Mouse (Mus musculus): ENCODE measurements around the gene AC124502.3. TPM values are rescaled to one million over a fixed set of nuclear protein-coding genes. Genes with fewer than 3 reads are reported as not detected.
"Not testable (repeated sequence)": the region's sequence is repeated elsewhere in the genome, so short reads cannot be mapped to it uniquely, and the experiment has no call there.

Gene AC124502.3
- total and polyA plus RNA-seq, 2 experiments = 0.09 to 3.7 TPM

- peak within 1 kb of the TSS; percentile 71 for H3K9ac ChIP-seq (ENCODE audit: low read depth, low read length)
Observed at GRCm38 (mm10) chr19:5085145-5085863, 46.6 kb downstream of the AC124502.3 start, which contains the start of gene Tmem151a. TSS of gene Tmem151a (minus strand) at chr19:5085531.

DNA sequence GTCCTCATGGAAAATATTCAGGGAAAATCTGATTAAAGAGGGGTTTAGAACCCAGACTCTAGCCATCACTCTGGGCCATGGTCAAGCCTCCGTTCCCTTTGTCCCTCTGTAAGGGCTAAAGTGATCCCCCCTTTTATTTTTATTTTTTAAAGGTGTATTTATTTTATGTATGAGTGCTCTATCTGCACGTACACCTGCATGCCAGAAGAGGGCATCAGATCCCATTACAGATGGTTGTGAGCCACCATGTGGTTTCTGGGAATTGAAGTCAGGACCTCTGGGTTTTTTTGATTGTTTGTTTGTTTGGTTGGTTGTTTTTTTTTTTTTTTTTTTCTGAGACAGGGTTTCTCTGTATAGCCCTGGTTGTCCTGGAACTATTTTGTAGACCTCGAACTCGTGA lies 47.8 kb downstream of the AC124502.3 start:
- Histone ChIP-seq H3K4me1 (ENCODE audit: control insufficient read depth, insufficient read depth, low read length) (peaks cover 11% of the 10 kb centered on the region), H3K27me3 (ENCODE audit: control insufficient read depth, insufficient read depth, low read length) (peaks cover 16% of the 10 kb centered on the region)
- not testable (repeated sequence) for H3K9ac ChIP-seq (ENCODE audit: low read depth, low read length); H3K4me3 ChIP-seq (ENCODE audit: insufficient read depth, low read depth, low read length); H3K79me2 ChIP-seq (ENCODE audit: control insufficient read depth, insufficient read depth, low read length); H3K36me3 ChIP-seq (ENCODE audit: control insufficient read depth, insufficient read depth, low read length); H3K27ac ChIP-seq (replicated peaks; ENCODE audit: insufficient read depth, low read depth, low read length); DNase-seq (ENCODE audit: extremely low read depth, low read depth, low spot score)
- WGBS = 45% methylated on average over 4 of the region's 4 CpGs

More at GRCm38 (mm10) chr19:5085145-5085863, 46.6 kb downstream of the AC124502.3 start, which contains the start of gene Tmem151a:
- Histone ChIP-seq H3K36me3 (ENCODE audit: control insufficient read depth, insufficient read depth, low read length) (no peaks in the 10 kb centered on the region), H3K27me3 (ENCODE audit: control insufficient read depth, insufficient read depth, low read length) (peaks cover 16% of the 10 kb centered on the region), H3K79me2 (ENCODE audit: control insufficient read depth, insufficient read depth, low read length) (no peaks in the 10 kb centered on the region), H3K4me3 (ENCODE audit: insufficient read depth, low read depth, low read length) (peak within 1 kb of the TSS; percentile 69), H3K27ac (replicated peaks; ENCODE audit: insufficient read depth, low read depth, low read length) (no peak within 1 kb of the TSS), H3K4me1 (ENCODE audit: control insufficient read depth, insufficient read depth, low read length) (peaks cover 11% of the 10 kb centered on the region)
- WGBS = 1% methylated on average over 68 of the region's 69 CpGs
- no peak for TF ChIP-seq CTCF (IDR thresholded peaks at IDR 0.05; ENCODE audit: low read depth, low read length)
- TF ChIP-seq POLR2A (IDR thresholded peaks at IDR 0.05; ENCODE audit: extremely low read depth, insufficient read depth, low read length) = no peak
- peak; percentile 28 for DNase-seq (ENCODE audit: extremely low read depth, low read depth, low spot score)

DNA sequence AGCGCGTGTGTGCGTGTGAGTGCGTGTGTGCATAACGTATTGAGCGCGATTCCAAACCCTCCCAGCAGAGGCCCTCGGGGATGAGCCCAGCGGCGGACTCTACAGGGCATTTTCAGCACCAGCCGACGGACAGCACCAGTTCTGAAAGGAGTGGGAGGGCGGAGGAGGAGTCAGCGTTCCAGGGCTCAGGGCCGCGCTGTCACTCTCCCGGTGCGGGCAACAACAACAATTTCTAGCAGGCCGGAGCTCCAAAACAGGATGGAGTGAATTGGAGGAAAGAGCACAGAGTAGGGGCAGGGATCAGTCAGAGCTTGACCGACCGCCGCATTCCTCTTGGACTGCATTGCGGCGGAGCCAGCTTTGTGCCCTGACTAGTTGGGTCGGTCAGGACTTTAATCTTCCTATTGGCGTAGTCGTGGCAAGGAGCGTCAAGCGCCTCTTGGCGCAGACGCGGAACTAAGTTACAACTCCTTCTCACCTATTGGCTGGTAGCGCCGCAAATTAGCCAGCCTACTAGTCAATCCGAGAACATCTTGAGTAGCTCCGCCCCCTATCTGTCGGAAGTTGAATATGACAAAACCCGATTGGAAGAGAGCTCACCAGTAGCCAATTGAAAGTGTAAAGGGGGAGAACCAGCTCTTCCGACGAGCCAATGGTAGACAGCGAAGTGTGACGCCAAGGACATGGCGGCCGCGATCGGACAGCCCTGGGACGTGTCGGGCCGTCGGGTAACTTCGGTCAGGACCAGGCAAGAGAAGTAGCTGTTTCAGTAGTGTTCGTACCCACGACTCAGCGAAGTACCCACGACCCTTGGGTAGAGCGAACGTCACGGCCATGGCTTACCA lies 49.4 kb downstream of the AC124502.3 start, which contains the start of gene Yif1a:
Gene Yif1a, plus strand, starts transcription at position 655 of the 845 bp plus-strand sequence.
- peak within 1 kb of the TSS; percentile 80 for H3K9ac ChIP-seq (ENCODE audit: low read depth, low read length)
- H3K27ac ChIP-seq (replicated peaks; ENCODE audit: insufficient read depth, low read depth, low read length) = peak within 1 kb of the TSS; percentile 77
- DNase-seq (ENCODE audit: extremely low read depth, low read depth, low spot score) = peak; percentile 100
- no peaks in the 10 kb centered on the region for H3K36me3 ChIP-seq (ENCODE audit: control insufficient read depth, insufficient read depth, low read length)
- peaks cover 11% of the 10 kb centered on the region for H3K4me1 ChIP-seq (ENCODE audit: control insufficient read depth, insufficient read depth, low read length)
- WGBS = under 1% methylated on average over 58 of the region's 58 CpGs
- TF ChIP-seq CTCF (IDR thresholded peaks at IDR 0.05; ENCODE audit: low read depth, low read length) (peak; percentile 77), POLR2A (IDR thresholded peaks at IDR 0.05; ENCODE audit: extremely low read depth, insufficient read depth, low read length) (peak; percentile 80)
- H3K27me3 ChIP-seq (ENCODE audit: control insufficient read depth, insufficient read depth, low read length) = peaks cover 7% of the 10 kb centered on the region; the same call in 1 of the 2 replicates
- no peaks in the 10 kb centered on the region for H3K79me2 ChIP-seq (ENCODE audit: control insufficient read depth, insufficient read depth, low read length)
- H3K4me3 ChIP-seq (ENCODE audit: insufficient read depth, low read depth, low read length) = peak within 1 kb of the TSS; percentile 78

GRCm38 (mm10) chr19:5089324-5089723 lies 50.6 kb downstream of the AC124502.3 start:
- peak overlapping the region; percentile 10; the same call in 1 of the 2 replicates for H3K9ac ChIP-seq (ENCODE audit: low read depth, low read length)
- 91% methylated on average over 4 of the region's 4 CpGs for WGBS

GRCm38 (mm10) chr19:5092083-5092482 lies 53.4 kb downstream of the AC124502.3 start:
- TF ChIP-seq CTCF (IDR thresholded peaks at IDR 0.05; ENCODE audit: low read depth, low read length) = no peak
- no peak for TF ChIP-seq POLR2A (IDR thresholded peaks at IDR 0.05; ENCODE audit: extremely low read depth, insufficient read depth, low read length)
- 92% methylated on average over 10 of the region's 10 CpGs for WGBS

More at GRCm38 (mm10) chr19:5089324-5089723, 50.6 kb downstream of the AC124502.3 start:
- Histone ChIP-seq H3K79me2 (ENCODE audit: control insufficient read depth, insufficient read depth, low read length) (no peaks in the 10 kb centered on the region), H3K27me3 (ENCODE audit: control insufficient read depth, insufficient read depth, low read length) (peaks cover 4% of the 10 kb centered on the region; the same call in 1 of the 2 replicates), H3K36me3 (ENCODE audit: control insufficient read depth, insufficient read depth, low read length) (no peaks in the 10 kb centered on the region), H3K4me1 (ENCODE audit: control insufficient read depth, insufficient read depth, low read length) (peaks cover 11% of the 10 kb centered on the region), H3K4me3 (ENCODE audit: insufficient read depth, low read depth, low read length) (peak overlapping the region; percentile 78; the same call in 1 of the 2 replicates), H3K27ac (replicated peaks; ENCODE audit: insufficient read depth, low read depth, low read length) (no peak overlapping the region)
- no peak for DNase-seq (ENCODE audit: extremely low read depth, low read depth, low spot score)
- TF ChIP-seq CTCF (IDR thresholded peaks at IDR 0.05; ENCODE audit: low read depth, low read length) (no peak), POLR2A (IDR thresholded peaks at IDR 0.05; ENCODE audit: extremely low read depth, insufficient read depth, low read length) (no peak)

More at GRCm38 (mm10) chr19:5092083-5092482, 53.4 kb downstream of the AC124502.3 start:
- Histone ChIP-seq H3K36me3 (ENCODE audit: control insufficient read depth, insufficient read depth, low read length) (no peaks in the 10 kb centered on the region), H3K4me3 (ENCODE audit: insufficient read depth, low read depth, low read length) (no peak overlapping the region), H3K27me3 (ENCODE audit: control insufficient read depth, insufficient read depth, low read length) (no peaks in the 10 kb centered on the region), H3K27ac (replicated peaks; ENCODE audit: insufficient read depth, low read depth, low read length) (no peak overlapping the region), H3K9ac (ENCODE audit: low read depth, low read length) (no peak overlapping the region), H3K79me2 (ENCODE audit: control insufficient read depth, insufficient read depth, low read length) (no peaks in the 10 kb centered on the region), H3K4me1 (ENCODE audit: control insufficient read depth, insufficient read depth, low read length) (peaks cover 8% of the 10 kb centered on the region)
- no peak for DNase-seq (ENCODE audit: extremely low read depth, low read depth, low spot score)

Data from liver, adult 2 months (tissue).